Mouse (Mus musculus) central nervous system, embryonic 14 days (tissue): Measurements from ENCODE around the gene Pla2g4e. TPM values are rescaled to one million over a fixed set of nuclear protein-coding genes. Genes with fewer than 3 reads are reported as not detected.

Experiments
- polyA plus RNA-seq: library from polyadenylated mRNA; depleted of rRNA; stranded (reverse); fragments of >200 nt; gene quantifications from 2 replicates; pipeline ENCODE4 v1.2.3, GENCODE M21; 2012; rRNA removed

The Pla2g4e gene
- 3.3 and 3.5 TPM in 2 replicates for polyA plus RNA-seq

GRCm38 (mm10) chr2:120244679-120245420, at the start of gene Pla2g4e:
Pla2g4e (minus strand) TSS chr2:120245335.

DNA sequence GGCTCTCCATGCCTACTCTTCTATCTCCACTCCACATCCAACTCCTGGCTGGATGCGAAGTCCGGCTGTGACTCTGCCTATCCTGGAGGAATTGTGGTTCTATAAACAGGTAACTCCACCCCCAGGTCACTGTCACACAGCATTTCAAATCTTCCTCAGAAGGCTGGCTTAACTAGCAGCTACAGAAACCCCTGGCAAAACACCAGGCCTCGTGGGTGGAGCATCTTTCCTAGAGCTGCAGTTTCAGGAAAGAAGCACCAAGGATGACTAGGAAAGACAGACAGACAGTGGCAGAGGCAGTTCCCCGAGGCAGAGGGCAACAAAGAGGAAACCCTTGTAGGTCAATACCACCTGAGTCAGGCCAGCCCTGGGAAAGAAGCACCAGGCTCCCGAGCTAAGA, 43.9 kb upstream of the Pla2g4e start, which contains the start of gene Pla2g4d:
Pla2g4d (minus strand) TSS at position 203 of the 400 bp plus-strand sequence.

DNA sequence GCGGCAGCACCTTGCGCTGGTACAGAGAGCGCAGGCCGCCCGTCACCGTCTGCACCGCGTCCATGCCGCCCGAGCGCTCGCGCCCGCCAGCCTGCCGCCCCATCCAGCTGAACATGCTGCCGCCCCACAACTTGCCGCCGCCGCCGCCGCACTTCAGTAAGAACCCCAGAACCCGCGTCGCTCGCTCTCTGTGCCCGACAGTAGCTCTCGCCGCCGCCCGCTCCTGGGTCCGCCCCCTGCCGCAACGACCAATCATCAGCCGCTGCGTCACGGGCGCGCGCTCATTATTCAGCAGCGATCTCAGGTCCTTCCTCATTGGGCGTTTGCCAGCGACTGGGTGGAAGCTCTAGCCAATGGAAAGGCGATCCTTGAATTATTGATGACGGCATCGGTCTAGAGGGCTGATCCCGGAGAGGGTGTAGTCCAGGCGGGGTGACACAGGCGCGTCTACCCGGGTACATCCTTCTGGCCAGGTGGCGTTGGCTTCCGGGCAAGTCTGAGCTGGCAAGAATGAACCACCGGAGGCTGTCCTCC, 90.7 kb downstream of the Pla2g4e start, which contains the start of gene Ehd4:
Ehd4 (minus strand) TSS at position 246 of the 534 bp plus-strand sequence.

Other genes starting within 250 kb of the Pla2g4e start
- gene Jmjd7, start 217.9 kb downstream of the Pla2g4e start, polyA plus RNA-seq: 19.5 and 22.5 TPM in 2 replicates
- gene Gm28042, start 217.8 kb downstream of the Pla2g4e start, polyA plus RNA-seq: 24.6 and 25.6 TPM in 2 replicates
- gene Pla2g4b, start 211.9 kb downstream of the Pla2g4e start, polyA plus RNA-seq: 29.2 and 32.2 TPM in 2 replicates
- 7.3 and 8.6 TPM in 2 replicates for gene Ehd4, start 90.7 kb downstream of the Pla2g4e start, polyA plus RNA-seq
- gene Pla2g4d, start 43.9 kb upstream of the Pla2g4e start, polyA plus RNA-seq: 0.04 TPM in 1 of 2 replicates, not detected in the other
- gene Pla2g4f, start 68.8 kb upstream of the Pla2g4e start, polyA plus RNA-seq: 0.04 and 0.18 TPM in 2 replicates
- 52.5 and 57.6 TPM in 2 replicates for gene Vps39, start 107.8 kb upstream of the Pla2g4e start, polyA plus RNA-seq
- 7.8 and 8.0 TPM in 2 replicates for gene Ganc, start 158.6 kb upstream of the Pla2g4e start, polyA plus RNA-seq
- gene Tmem87a, start 158.8 kb upstream of the Pla2g4e start, polyA plus RNA-seq: 20.4 and 20.5 TPM in 2 replicates
- 1.1 and 2.1 TPM in 2 replicates for gene Capn3, start 210.7 kb upstream of the Pla2g4e start, polyA plus RNA-seq